In genomic region chr3:107356964-107357441, GRCm38 (mm10) we compare ENCODE assay signal across 8 mouse cellular contexts. TPM values are rescaled to one million over a fixed set of nuclear protein-coding genes. Genes with fewer than 3 reads are reported as not detected.
A peak's percentile ranks its signal among the peaks of the same experiment; 100 is the strongest.
DNase-seq lines count a peak whose midpoint lies in the region; ATAC-seq and TF ChIP-seq lines count a peak whose summit lies in the region.

No protein-coding gene starts in this region.

- no peaks in the 10 kb centered on the region for H3K79me2 ChIP-seq in MEL (ENCODE audit: control insufficient read depth, insufficient read depth, low read length, poor library complexity)

- H3K27ac ChIP-seq in MEL (ENCODE audit: control insufficient read depth, low read depth, low read length): peak overlapping the region; percentile 70
- H3K27ac ChIP-seq in hindbrain, embryonic 11.5 days (ENCODE audit: low read depth, low read length): no peak overlapping the region

- WGBS in hindbrain, embryonic 11.5 days: 2% methylated on average over 11 of the region's 11 CpGs

- H3K4me3 ChIP-seq in MEL (ENCODE audit: control insufficient read depth in 1 of 2, insufficient read depth in 1 of 2, low read depth in 2 of 2, low read length in 2 of 2): peak overlapping the region; percentile 27 to 71
- no peak overlapping the region for H3K4me3 ChIP-seq in hindbrain, embryonic 11.5 days (ENCODE audit: low read depth, low read length)

- peak; percentile 87 for DNase-seq in MEL (ENCODE audit: low read depth, low spot score)
- DNase-seq in cerebellum, adult 8-10 months: peak; percentile 84
- peak; percentile 56 to 91 for DNase-seq in frontal cortex, adult 2 months (ENCODE audit: extremely low spot score in 1 of 2, low spot score in 1 of 2)
- DNase-seq in hindbrain, embryonic 11.5 days (ENCODE audit: low spot score): peak; percentile 78
- peak; percentile 84 to 89 for DNase-seq in layer of hippocampus, postnatal 14 days (ENCODE audit: low spot score in 2 of 2)
- DNase-seq in lung, postnatal 10 days: peak; percentile 89
- peak; percentile 79 for DNase-seq in ovary, postnatal 36 days (ENCODE audit: low spot score)
- peak; percentile 62 to 70 for DNase-seq in thymus, postnatal 36 days

- peak; percentile 93 for ATAC-seq in hindbrain, embryonic 11.5 days (ENCODE audit: low FRiP score)

- TF ChIP-seq POLR2A in MEL (IDR thresholded peaks at IDR 0.05; ENCODE audit: control insufficient read depth in 1 of 2, insufficient read depth in 1 of 2, low read depth in 1 of 2, low read length in 2 of 2, poor library complexity in 1 of 2): peak in 1 of 2 experiments; percentile 41; a peak in 1 of 4 replicates

- H3K9me3 ChIP-seq in MEL (replicated peaks; ENCODE audit: insufficient read depth, low read length): no peaks in the 10 kb centered on the region
- H3K9me3 ChIP-seq in hindbrain, embryonic 11.5 days (ENCODE audit: control insufficient read depth, low read length): no peaks in the 10 kb centered on the region

- no peak overlapping the region for H3K4me2 ChIP-seq in hindbrain, embryonic 11.5 days (replicated peaks; ENCODE audit: low read depth, low read length)

- peak overlapping the region; percentile 82 for H3K9ac ChIP-seq in MEL (ENCODE audit: control insufficient read depth, low read depth, low read length, poor library complexity, severe bottlenecking)
- no peak overlapping the region for H3K9ac ChIP-seq in hindbrain, embryonic 11.5 days (ENCODE audit: low read depth, low read length)

- peaks cover 0 to 17% of the 10 kb centered on the region in 2 experiments; a peak in 2 of 4 replicates for H3K36me3 ChIP-seq in MEL (ENCODE audit: control insufficient read depth in 1 of 2, insufficient read depth in 2 of 2, low read length in 2 of 2)
- H3K36me3 ChIP-seq in hindbrain, embryonic 11.5 days (ENCODE audit: control insufficient read depth, insufficient read depth, low read length): no peaks in the 10 kb centered on the region

- H3K27me3 ChIP-seq in MEL (ENCODE audit: control insufficient read depth in 1 of 2, insufficient read depth in 2 of 2, low read length in 2 of 2): peaks cover 2 to 6% of the 10 kb centered on the region in 2 experiments
- no peaks in the 10 kb centered on the region for H3K27me3 ChIP-seq in hindbrain, embryonic 11.5 days (ENCODE audit: control insufficient read depth, insufficient read depth, low read length)

- H3K4me1 ChIP-seq in MEL (ENCODE audit: control insufficient read depth in 1 of 2, insufficient read depth in 2 of 2, low read length in 2 of 2): peaks cover 0 to 26% of the 10 kb centered on the region in 2 experiments
- no peaks in the 10 kb centered on the region for H3K4me1 ChIP-seq in hindbrain, embryonic 11.5 days (replicated peaks; ENCODE audit: control insufficient read depth, insufficient read depth, low read length)

- TF ChIP-seq RAD21 in MEL (IDR thresholded peaks at IDR 0.05; ENCODE audit: low read depth, low read length): peak; percentile 76

- TF ChIP-seq CTCF in MEL (IDR thresholded peaks at IDR 0.05 in 2 of 3, conservative IDR thresholded peaks at IDR 0.05 in 1 of 3; ENCODE audit: control insufficient read depth in 1 of 3, insufficient read depth in 1 of 3, low read depth in 2 of 3, low read length in 3 of 3, poor library complexity in 1 of 3, severe bottlenecking in 1 of 3): peak; percentile 48 to 93 (median 78); a peak in 5 of 6 replicates

- TF ChIP-seq EP300 in MEL (IDR thresholded peaks at IDR 0.05; ENCODE audit: low read depth in 1 of 2, low read length in 2 of 2): no peak

TF ChIP-seq in MEL, 35 proteins besides CTCF, POLR2A, EP300 and RAD21:
- TF ChIP-seq MEF2A (IDR thresholded peaks at IDR 0.05; ENCODE audit: extremely low read depth, insufficient replicate concordance, low read depth, low read length, poor library complexity, severe bottlenecking) (no peak), MAZ (IDR thresholded peaks at IDR 0.05; ENCODE audit: low read depth, low read length) (no peak), USF2 (IDR thresholded peaks at IDR 0.05; ENCODE audit: borderline replicate concordance in 1 of 2, insufficient read depth in 1 of 2, low read depth in 1 of 2, low read length in 2 of 2) (no peak), TCF12 (IDR thresholded peaks at IDR 0.05; ENCODE audit: low read depth, low read length) (no peak), NELFE (IDR thresholded peaks at IDR 0.05; ENCODE audit: low read depth, low read length) (0 out of 2 replicates have a peak, but pooled peaks have one; percentile 26), JUND (IDR thresholded peaks at IDR 0.05; ENCODE audit: low read depth, low read length) (no peak), ZC3H11A (IDR thresholded peaks at IDR 0.05; ENCODE audit: low read depth, low read length) (peak; percentile 62), SIN3A (IDR thresholded peaks at IDR 0.05; ENCODE audit: low read length) (peak; percentile 77), MAFK (IDR thresholded peaks at IDR 0.05; ENCODE audit: borderline replicate concordance, low read depth, low read length) (0 out of 2 replicates have a peak, but pooled peaks have one; percentile 9), GABPA (IDR thresholded peaks at IDR 0.05; ENCODE audit: low read depth, low read length) (no peak), SMC3 (IDR thresholded peaks at IDR 0.05; ENCODE audit: low read depth, low read length) (peak; percentile 73), MXI1 (IDR thresholded peaks at IDR 0.05; ENCODE audit: low read depth, low read length) (peak; percentile 95), GATA1 (IDR thresholded peaks at IDR 0.05; ENCODE audit: low read depth, low read length) (no peak), MAX (IDR thresholded peaks at IDR 0.05; ENCODE audit: low read length) (peak; percentile 73), TBP (IDR thresholded peaks at IDR 0.05; ENCODE audit: low read depth, low read length) (peak; percentile 19; the same call in 1 of the 2 replicates), KAT2A (conservative IDR thresholded peaks at IDR 0.05; ENCODE audit: low read depth, low read length) (no peak), MYC (IDR thresholded peaks at IDR 0.05; ENCODE audit: low read depth, low read length) (peak; percentile 82; the same call in 1 of the 2 replicates), USF1 (IDR thresholded peaks at IDR 0.05; ENCODE audit: low read depth, low read length) (peak; percentile 68; the same call in 1 of the 2 replicates)

RNA-seq across cellular contexts. Expression of gene Rbm15, which starts 23.5 kb away (rescaled TPM):
- total RNA-seq in MEL (2012; rRNA removed): 29.4 and 33.1 TPM in 2 replicates
- polyA plus RNA-seq in MEL (2012; ENCODE audit: insufficient read depth in 1 of 2, insufficient read length in 2 of 2, low read depth in 1 of 2, low replicate concordance in 2 of 2, missing spikeins in 1 of 2): 10 to 100 TPM in 1 of 2 experiments, not detected in 1; 18.1 TPM
- 5.3 and 5.9 TPM in 2 replicates for polyA plus RNA-seq in frontal cortex, adult 2 months (2012; rRNA removed)
- 16.3 and 19.5 TPM in 2 replicates for polyA plus RNA-seq in hindbrain, embryonic 11.5 days (2014; fragmentation: Nextera tagmentation; extraction: Ambion mirVana)
- total RNA-seq in layer of hippocampus, postnatal 14 days (2021): 10 to 100 TPM; 23.8 to 24.9 TPM
